13 mouse cellular contexts compared by ENCODE assay signal in genomic region chr2:75484951-75485350, GRCm38 (mm10).
DNase-seq lines count a peak whose midpoint lies in the region; ATAC-seq lines count a peak whose summit lies in the region.
"Had no signal": no experiment of that assay in that cellular context is flagged by ENCODE, and none has a peak within 500 bp of the region (broad histone marks: within the 10 kb centered on the region; RNA-seq: fewer than 3 reads in every experiment).

No protein-coding gene starts in this region.

- H3K27ac ChIP-seq in kidney, embryonic 15.5 days = no peak overlapping the region
- H3K27ac ChIP-seq in neural tube, embryonic 15.5 days (replicated peaks) = no peak overlapping the region

- peaks cover 7% of the 10 kb centered on the region; the same call in 1 of the 2 replicates for H3K27me3 ChIP-seq in kidney, embryonic 15.5 days
- H3K27me3 ChIP-seq in neural tube, embryonic 15.5 days (replicated peaks) = no peaks in the 10 kb centered on the region

- ATAC-seq in kidney, embryonic 15.5 days (replicated peaks; ENCODE audit: low FRiP score) = no peak; the same call in 1 of the 2 replicates
- ATAC-seq in neural tube, embryonic 15.5 days (ENCODE audit: low FRiP score) = no peak; the same call in 1 of the 2 replicates
- ATAC-seq: inflammation-experienced regulatory T-cells, adult 6 months had no signal

- H3K4me3 ChIP-seq in kidney, embryonic 15.5 days (replicated peaks) = no peak overlapping the region
- no peak overlapping the region for H3K4me3 ChIP-seq in neural tube, embryonic 15.5 days (replicated peaks)

- DNase-seq in heart, adult 11 months = peak; percentile 37
- DNase-seq in heart, adult 9 months (ENCODE audit: low spot score in 2 of 2) = no peak
- no peak for DNase-seq in kidney, adult 18-20 months
- DNase-seq in retina, postnatal 1 day = peak; percentile 20
- DNase-seq in retina, embryonic 14.5 days (ENCODE audit: low spot score) = no peak
- no peak for DNase-seq in frontal cortex, postnatal 14 days (ENCODE audit: low spot score in 2 of 2)
- DNase-seq: cerebellum, adult 8-10 months; layer of hippocampus, adult 9-11 months; lung, postnatal 14 days; thymus, adult 18-20 months had no signal

- no peak overlapping the region for H3K9ac ChIP-seq in kidney, embryonic 15.5 days
- H3K9ac ChIP-seq in neural tube, embryonic 15.5 days (replicated peaks) = no peak overlapping the region

- H3K4me2 ChIP-seq in kidney, embryonic 15.5 days = peak overlapping the region; percentile 40
- peak overlapping the region; percentile 20 for H3K4me2 ChIP-seq in neural tube, embryonic 15.5 days

- WGBS in kidney, embryonic 15.5 days = 12% methylated on average over 10 of the region's 10 CpGs
- 19% methylated on average over 10 of the region's 10 CpGs for WGBS in neural tube, embryonic 15.5 days

- H3K4me1 ChIP-seq in kidney, embryonic 15.5 days = peaks cover 15% of the 10 kb centered on the region
- H3K4me1 ChIP-seq in neural tube, embryonic 15.5 days = peaks cover 11% of the 10 kb centered on the region

- H3K36me3 ChIP-seq in kidney, embryonic 15.5 days = no peaks in the 10 kb centered on the region
- H3K36me3 ChIP-seq in neural tube, embryonic 15.5 days = no peaks in the 10 kb centered on the region

- H3K9me3 ChIP-seq in kidney, embryonic 15.5 days (replicated peaks) = no peaks in the 10 kb centered on the region
- H3K9me3 ChIP-seq in neural tube, embryonic 15.5 days (replicated peaks) = no peaks in the 10 kb centered on the region

Comparison
In these comparisons a context has a peak if more than half of its experiments do, and no peak if none do; other contexts are left out.
1. DNase-seq: peak in heart, adult 11 months (single experiment) and retina, postnatal 1 day (single experiment); none in heart, adult 9 months (0 of 2), kidney, adult 18-20 months (single experiment), retina, embryonic 14.5 days (single experiment) and frontal cortex, postnatal 14 days (0 of 2).